Comparison of ENCODE assay signal across 13 mouse cellular contexts in genomic region chr10:119142866-119143265, GRCm38 (mm10).
"Had no signal": no experiment of that assay in that cellular context is flagged by ENCODE, and none has a peak within 500 bp of the region (broad histone marks: within the 10 kb centered on the region; RNA-seq: fewer than 3 reads in every experiment).

No protein-coding gene starts in this region.

- H3K4me3 ChIP-seq: kidney, embryonic 15.5 days; limb, embryonic 12.5 days; midbrain, embryonic 10.5 days; midbrain, embryonic 15.5 days; neural tube, embryonic 13.5 days; stomach, embryonic 15.5 days had no signal

- H3K27ac ChIP-seq: hindbrain, embryonic 14.5 days; kidney, embryonic 15.5 days; limb, embryonic 12.5 days; liver, embryonic 14.5 days; midbrain, embryonic 10.5 days; midbrain, embryonic 15.5 days; neural tube, embryonic 13.5 days; stomach, embryonic 15.5 days had no signal

- H3K9me3 ChIP-seq: kidney, embryonic 15.5 days; limb, embryonic 12.5 days; midbrain, embryonic 10.5 days; midbrain, embryonic 15.5 days; neural tube, embryonic 13.5 days; stomach, embryonic 15.5 days had no signal

- H3K9ac ChIP-seq: hindbrain, embryonic 14.5 days; kidney, embryonic 15.5 days; limb, embryonic 12.5 days; liver, embryonic 14.5 days; midbrain, embryonic 15.5 days; neural tube, embryonic 13.5 days; stomach, embryonic 15.5 days had no signal

- DNase-seq: kidney, adult 18-20 months; kidney, postnatal 14 days; retina, postnatal 1 day; right cerebral cortex, postnatal 4 days; thymus, postnatal 4 days had no signal

- H3K27me3 ChIP-seq: kidney, embryonic 15.5 days; limb, embryonic 12.5 days; midbrain, embryonic 15.5 days; neural tube, embryonic 13.5 days; stomach, embryonic 15.5 days had no signal

- H3K4me2 ChIP-seq: hindbrain, embryonic 14.5 days; kidney, embryonic 15.5 days; limb, embryonic 12.5 days; midbrain, embryonic 15.5 days; neural tube, embryonic 13.5 days; stomach, embryonic 15.5 days had no signal

- ATAC-seq: midbrain, embryonic 15.5 days had no signal

- H3K36me3 ChIP-seq: kidney, embryonic 15.5 days; limb, embryonic 12.5 days; midbrain, embryonic 10.5 days; midbrain, embryonic 15.5 days; neural tube, embryonic 13.5 days; stomach, embryonic 15.5 days had no signal

- H3K4me1 ChIP-seq: kidney, embryonic 15.5 days; limb, embryonic 12.5 days; midbrain, embryonic 15.5 days; neural tube, embryonic 13.5 days; stomach, embryonic 15.5 days had no signal
